Mouse (Mus musculus) heart, adult 8-10 months (tissue): Measurements from ENCODE around the gene Zfp385b. TPM values are rescaled to one million over a fixed set of nuclear protein-coding genes. Genes with fewer than 3 reads are reported as not detected.

Source experiments
- DNase-seq: peaks from one replicate; pipeline ENCODE4 v3.0.0; 2022; ENCODE audit warnings: low spot score
- total RNA-seq, 4 experiments: library from RNA; stranded (reverse); gene quantifications; 2 replicates each; pipeline ENCODE4 v1.2.4; 2022

The Zfp385b gene
- 10 to 100 TPM in 3 of 4 experiments, 1 to 10 TPM in 1; 8.2 to 13.8 (median 12.1) TPM for total RNA-seq

- no peak for DNase-seq
Measured at GRCm38 (mm10) chr2:77819539-77819938, at the start of gene Zfp385b. Zfp385b (minus strand) TSS chr2:77819639.

GRCm38 (mm10) chr2:77863934-77864333, 44.5 kb upstream of the Zfp385b start:
- DNase-seq = no peak

GRCm38 (mm10) chr2:77863522-77863921, 44.1 kb upstream of the Zfp385b start:
- no peak for DNase-seq

- no peak for DNase-seq
Measured at GRCm38 (mm10) chr2:77841464-77841863, 22.0 kb upstream of the Zfp385b start.

- no peak for DNase-seq
Measured at GRCm38 (mm10) chr2:77839587-77839986, 20.1 kb upstream of the Zfp385b start.

- no peak for DNase-seq
Measured at GRCm38 (mm10) chr2:77838688-77839087, 19.2 kb upstream of the Zfp385b start.

- no peak for DNase-seq
Measured at GRCm38 (mm10) chr2:77835781-77836180, 16.3 kb upstream of the Zfp385b start.

GRCm38 (mm10) chr2:77826133-77826828, 6.8 kb upstream of the Zfp385b start:
- DNase-seq = peak; percentile 31

- DNase-seq = no peak
Measured at GRCm38 (mm10) chr2:77823026-77823425, 3.6 kb upstream of the Zfp385b start.

GRCm38 (mm10) chr2:77817357-77817894, 2.0 kb downstream of the Zfp385b start:
- no peak for DNase-seq

GRCm38 (mm10) chr2:77816413-77817314, 2.8 kb downstream of the Zfp385b start:
- no peak for DNase-seq

GRCm38 (mm10) chr2:77815775-77816412, 3.5 kb downstream of the Zfp385b start:
- no peak for DNase-seq

GRCm38 (mm10) chr2:77814896-77815295, 4.5 kb downstream of the Zfp385b start:
- DNase-seq = no peak

GRCm38 (mm10) chr2:77813029-77813428, 6.4 kb downstream of the Zfp385b start:
- DNase-seq = no peak

- no peak for DNase-seq
Measured at GRCm38 (mm10) chr2:77810748-77811147, 8.7 kb downstream of the Zfp385b start.

GRCm38 (mm10) chr2:77804781-77805180, 14.7 kb downstream of the Zfp385b start:
- DNase-seq = no peak

GRCm38 (mm10) chr2:77802291-77802690, 17.1 kb downstream of the Zfp385b start:
- DNase-seq = no peak

- no peak for DNase-seq
Measured at GRCm38 (mm10) chr2:77801430-77801829, 18.0 kb downstream of the Zfp385b start.

GRCm38 (mm10) chr2:77801009-77801408, 18.4 kb downstream of the Zfp385b start:
- DNase-seq = no peak

GRCm38 (mm10) chr2:77797233-77797632, 22.2 kb downstream of the Zfp385b start:
- DNase-seq = no peak

GRCm38 (mm10) chr2:77795859-77796552, 23.4 kb downstream of the Zfp385b start:
- DNase-seq = peak; percentile 24
